Mouse (Mus musculus): ENCODE measurements around the gene Opcml.

GRCm38 (mm10) chr9:28761460-28761859 is 970.9 kb downstream of the Opcml start:
- TF ChIP-seq CTCF (IDR thresholded peaks at IDR 0.05; ENCODE audit: low read depth) (no peak), EP300 (IDR thresholded peaks at IDR 0.05; ENCODE audit: low read depth) (no peak)
